Mouse (Mus musculus) left cerebral cortex, postnatal 14 days (tissue): ENCODE measurements at regions not wholly inside any gene's neighbourhood (a gene's known extent, or its start where the extent isn't known, plus 50 kb on each side); places are given as distances from the start of the nearest gene placed in this dataset.

Experiments used
- DNase-seq, 2 experiments: peaks; one replicate each; pipeline ENCODE4 v3.0.0; 2021 to 2022; ENCODE audit warnings: low spot score in 2 of 2, mixed read lengths in 1 of 2
- intact Hi-C: fragments of 180-260 bp; cut with DNase I; formaldehyde crosslinking; loops from one replicate; pipeline ENCODE4 v1.15.1; 2025

- no peak for DNase-seq
- intact Hi-C loops, result no loop called here
Observed at GRCm38 (mm10) chr1:176348129-176348528, 73.0 kb upstream of the Pld5 start.

GRCm38 (mm10) chr1:176331344-176331743 lies 56.2 kb upstream of the Pld5 start:
- intact Hi-C loops, result no loop called here
- DNase-seq, result no peak
